Mouse (Mus musculus) limb, embryonic 11.5 days (tissue): Measurements from ENCODE around the gene Hspa14. TPM values are rescaled to one million over a fixed set of nuclear protein-coding genes. Genes with fewer than 3 reads are reported as not detected.

Source experiments
- ATAC-seq: fragments of 200-750 bp; cut with Nextera tagmentation; 2 replicates; pipeline ENCODE4 v1.8.0; 2017; ENCODE audit warnings: low read depth; ENCODE audit not compliant: insufficient number of reproducible peaks, low FRiP score, low TSS enrichment
- DNase-seq: peaks from one replicate; pipeline ENCODE4 v3.0.0-alpha.2; 2015; ENCODE audit warnings: low spot score
- H3K27ac ChIP-seq: fragments of 300-500 bp; sonication (generic); replicated peaks from 2 replicates; pipeline ENCODE4 v1.5.1; 2014; ENCODE audit warnings: low read depth, mild to moderate bottlenecking, low read length
- H3K27me3 ChIP-seq: fragments of 300-500 bp; sonication (generic); 2 replicates; pipeline ENCODE4 v1.6.1; 2014; ENCODE audit warnings: mild to moderate bottlenecking, low read length, mixed read lengths; ENCODE audit not compliant: control insufficient read depth, insufficient read depth
- H3K36me3 ChIP-seq: fragments of 300-500 bp; sonication (generic); 2 replicates; pipeline ENCODE4 v1.6.1; 2014; ENCODE audit warnings: mild to moderate bottlenecking, low read length, moderate library complexity, mixed read lengths; ENCODE audit not compliant: control insufficient read depth, insufficient read depth
- H3K4me1 ChIP-seq: fragments of 300-500 bp; sonication (generic); 2 replicates; pipeline ENCODE4 v1.6.1; 2014; ENCODE audit warnings: low read length, mixed read lengths; ENCODE audit not compliant: control insufficient read depth, insufficient read depth
- H3K4me2 ChIP-seq: fragments of 300-500 bp; sonication (generic); 2 replicates; pipeline ENCODE4 v1.6.1; 2014; ENCODE audit warnings: low read depth, mild to moderate bottlenecking, moderate library complexity; ENCODE audit not compliant: severe bottlenecking
- H3K4me3 ChIP-seq: fragments of 300-500 bp; sonication (generic); 2 replicates; pipeline ENCODE4 v1.5.1; 2014; ENCODE audit warnings: low read depth, low read length
- H3K9ac ChIP-seq: fragments of 300-500 bp; sonication (generic); 2 replicates; pipeline ENCODE4 v1.6.1; 2014; ENCODE audit warnings: mild to moderate bottlenecking, low read length
- H3K9me3 ChIP-seq: fragments of 300-500 bp; sonication (generic); 2 replicates; pipeline ENCODE4 v1.6.1; 2016; ENCODE audit warnings: low read length; ENCODE audit not compliant: control insufficient read depth
- WGBS: fragments of 180-500 bp; shearing (Covaris S2); extraction: QIAGEN DNeasy Blood & Tissue Kit; methylation state at CpG from one replicate; pipeline ENCODE4 v1.1.7; 2014; 5-methylcytosine and 5-hydroxymethylcytosine counted together
- polyA plus RNA-seq: library from polyadenylated mRNA; unstranded; fragments of >200 nt; fragmentation: Nextera tagmentation; extraction: Ambion mirVana; gene quantifications from 2 replicates; pipeline ENCODE4 v1.2.1, GENCODE M21; 2014

Gene Hspa14
- polyA plus RNA-seq, 1 experiment from 2014 or later: 122 TPM

GRCm38 (mm10) chr2:3456590-3456989 is 56.0 kb downstream of the Hspa14 start:
- DNase-seq (no peak), ATAC-seq (no peak)
- Histone ChIP-seq H3K4me1 (no peaks in the 10 kb centered on the region), H3K36me3 (peaks cover 7% of the 10 kb centered on the region; the same call in 1 of the 2 replicates), H3K4me3 (no peak overlapping the region), H3K9ac (no peak overlapping the region), H3K9me3 (no peaks in the 10 kb centered on the region), H3K27me3 (no peaks in the 10 kb centered on the region), H3K27ac (no peak overlapping the region), H3K4me2 (no peak overlapping the region)
- 79% methylated on average over 4 of the region's 4 CpGs for WGBS

- Histone ChIP-seq H3K4me2 (no peak overlapping the region), H3K4me1 (no peaks in the 10 kb centered on the region), H3K9me3 (no peaks in the 10 kb centered on the region), H3K9ac (no peak overlapping the region), H3K36me3 (peaks cover 7% of the 10 kb centered on the region; the same call in 1 of the 2 replicates), H3K27me3 (no peaks in the 10 kb centered on the region), H3K4me3 (no peak overlapping the region), H3K27ac (no peak overlapping the region)
- WGBS: 92% methylated on average over 3 of the region's 3 CpGs
- ATAC-seq (no peak), DNase-seq (no peak)
Observed at GRCm38 (mm10) chr2:3453096-3453495, 59.5 kb downstream of the Hspa14 start.

GRCm38 (mm10) chr2:3449431-3449830 is 63.2 kb downstream of the Hspa14 start:
- ATAC-seq (no peak), DNase-seq (no peak)
- Histone ChIP-seq H3K4me3 (no peak overlapping the region), H3K27ac (no peak overlapping the region), H3K36me3 (peaks cover 2% of the 10 kb centered on the region; the same call in 1 of the 2 replicates), H3K9ac (no peak overlapping the region), H3K4me1 (no peaks in the 10 kb centered on the region), H3K4me2 (no peak overlapping the region), H3K9me3 (no peaks in the 10 kb centered on the region), H3K27me3 (no peaks in the 10 kb centered on the region)
- 86% methylated on average over 2 of the region's 2 CpGs for WGBS

GRCm38 (mm10) chr2:3445984-3446383 is 66.6 kb downstream of the Hspa14 start:
- Histone ChIP-seq H3K4me1 (no peaks in the 10 kb centered on the region), H3K4me2 (no peak overlapping the region), H3K27ac (no peak overlapping the region), H3K36me3 (no peaks in the 10 kb centered on the region), H3K9me3 (no peaks in the 10 kb centered on the region), H3K27me3 (no peaks in the 10 kb centered on the region), H3K9ac (no peak overlapping the region), H3K4me3 (no peak overlapping the region)
- ATAC-seq (no peak), DNase-seq (no peak)
- WGBS: 88% methylated on average over 4 of the region's 4 CpGs

- 84% methylated on average over 7 of the region's 7 CpGs for WGBS
Observed at GRCm38 (mm10) chr2:3444206-3444605, 68.4 kb downstream of the Hspa14 start.

More at GRCm38 (mm10) chr2:3444206-3444605, 68.4 kb downstream of the Hspa14 start:
- Histone ChIP-seq H3K9ac (no peak overlapping the region), H3K4me2 (no peak overlapping the region), H3K27ac (no peak overlapping the region), H3K4me3 (no peak overlapping the region), H3K4me1 (no peaks in the 10 kb centered on the region), H3K27me3 (no peaks in the 10 kb centered on the region), H3K36me3 (no peaks in the 10 kb centered on the region), H3K9me3 (no peaks in the 10 kb centered on the region)
- ATAC-seq (no peak), DNase-seq (no peak)

Other genes with a start within 250 kb of the Hspa14 start
- gene Nmt2, start 228.6 kb downstream of the Hspa14 start, polyA plus RNA-seq: 35.1 and 35.5 TPM in 2 replicates
- gene Rpp38, start 180.2 kb downstream of the Hspa14 start, polyA plus RNA-seq: 18.7 and 22.3 TPM in 2 replicates
- not detected in 2 replicates for gene Acbd7, start 176.6 kb downstream of the Hspa14 start, polyA plus RNA-seq
- not detected in 2 replicates for gene Olah, start 115.6 kb downstream of the Hspa14 start, polyA plus RNA-seq
- not detected in 2 replicates for gene Meig1, start 90.2 kb downstream of the Hspa14 start, polyA plus RNA-seq
- 5.5 and 5.6 TPM in 2 replicates for gene Dclre1c, start 88.7 kb downstream of the Hspa14 start, polyA plus RNA-seq
- gene Suv39h2, start 37.8 kb downstream of the Hspa14 start, polyA plus RNA-seq: 46.4 and 49.2 TPM in 2 replicates
- gene Gm45902, start within 50 bp of the Hspa14 start, polyA plus RNA-seq: 7.9 and 8.0 TPM in 2 replicates
- gene Cdnf, start 216 bp upstream of the Hspa14 start, polyA plus RNA-seq: not detected in 2 replicates
- gene Fam107b, start 57.7 kb upstream of the Hspa14 start, polyA plus RNA-seq: 61.0 and 61.9 TPM in 2 replicates